Mouse (Mus musculus) cerebellum, adult 2 months (tissue): ENCODE measurements around the gene Slc4a3.

ENCODE experiments used
- CTCF ChIP-seq: fragments of 200-500 bp; IDR thresholded peaks from 2 replicates; pipeline ENCODE4 v1.5.1; 2011; ENCODE audit warnings: low read depth, mild to moderate bottlenecking, control low read depth, low read length, moderate library complexity, borderline replicate concordance; ENCODE audit not compliant: insufficient read depth
- POLR2A ChIP-seq: fragments of 200-500 bp; IDR thresholded peaks from 2 replicates; pipeline ENCODE4 v1.6.1; 2011; ENCODE audit warnings: low read length, control low read depth, borderline replicate concordance; ENCODE audit not compliant: insufficient read depth

DNA sequence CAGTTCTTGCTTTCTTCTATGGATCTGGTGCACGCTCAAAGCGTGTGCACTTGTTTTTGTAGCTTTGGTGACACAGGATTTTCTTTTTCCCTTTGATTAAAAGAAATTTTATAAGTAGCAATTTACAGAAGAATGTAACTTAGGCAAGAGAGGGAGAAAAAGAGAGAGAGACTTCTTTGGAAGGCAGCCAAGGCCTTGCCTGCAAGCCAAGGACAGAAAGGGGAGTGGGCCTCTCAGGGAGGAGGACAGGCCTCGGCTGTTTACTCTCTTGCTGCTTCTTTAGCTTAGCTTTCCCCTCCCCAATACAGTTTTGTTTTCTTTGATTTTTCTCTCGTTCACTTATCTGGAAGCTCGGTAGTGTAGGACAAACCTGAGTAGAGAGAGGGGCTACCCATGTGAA, 26.5 kb upstream of the Slc4a3 start:
- no peak for TF ChIP-seq CTCF
- no peak for TF ChIP-seq POLR2A
